ENCODE assay signal across 12 mouse cellular contexts in genomic region chr5:64313481-64313880, GRCm38 (mm10).
DNase-seq lines count a peak whose midpoint lies in the region; ATAC-seq and TF ChIP-seq lines count a peak whose summit lies in the region.
"Had no signal": no experiment of that assay in that cellular context is flagged by ENCODE, and none has a peak within 500 bp of the region (broad histone marks: within the 10 kb centered on the region; RNA-seq: fewer than 3 reads in every experiment).

No protein-coding gene starts in this region.

- 78% methylated on average over 1 of the region's 1 CpGs for WGBS in lung, adult 2 months
- WGBS in lung, embryonic 16.5 days = 63% methylated on average over 1 of the region's 1 CpGs
- WGBS in thymus, adult 2 months = 97% methylated on average over 1 of the region's 1 CpGs

- H3K9me3 ChIP-seq in lung, embryonic 16.5 days (ENCODE audit: control insufficient read depth, low read length) = no peaks in the 10 kb centered on the region
- H3K9me3 ChIP-seq: G1E had no signal

- TF ChIP-seq CTCF in lung, adult 2 months (IDR thresholded peaks at IDR 0.05; ENCODE audit: insufficient read depth, low read length) = no peak
- TF ChIP-seq CTCF in thymus, adult 2 months (IDR thresholded peaks at IDR 0.05; ENCODE audit: borderline replicate concordance, control insufficient read depth, extremely low read depth, insufficient read depth, low read length, poor library complexity) = no peak

- peaks cover 5% of the 10 kb centered on the region for H3K36me3 ChIP-seq in lung, embryonic 16.5 days (ENCODE audit: control insufficient read depth, insufficient read depth, low read length)
- H3K36me3 ChIP-seq in splenic B cell, adult 2 months (ENCODE audit: control insufficient read depth, insufficient read depth, low read length, poor library complexity, severe bottlenecking) = peaks cover 4% of the 10 kb centered on the region
- H3K36me3 ChIP-seq in thymus, adult 2 months (ENCODE audit: control insufficient read depth, insufficient read depth, low read length) = peaks cover 6% of the 10 kb centered on the region; the same call in 1 of the 2 replicates

- H3K4me3 ChIP-seq in lung, adult 2 months (replicated peaks; ENCODE audit: extremely low read depth, low read depth, low read length) = no peak overlapping the region
- H3K4me3 ChIP-seq in lung, embryonic 16.5 days (ENCODE audit: low read length) = no peak overlapping the region
- no peak overlapping the region for H3K4me3 ChIP-seq in thymus, adult 2 months (ENCODE audit: control insufficient read depth, insufficient read depth, low read length)

- H3K4me1 ChIP-seq in lung, adult 2 months (ENCODE audit: control insufficient read depth, insufficient read depth, low read length) = peaks cover 3% of the 10 kb centered on the region
- H3K4me1 ChIP-seq in lung, embryonic 16.5 days (replicated peaks; ENCODE audit: control insufficient read depth, insufficient read depth, low read length) = peaks cover 18% of the 10 kb centered on the region
- peaks cover 3% of the 10 kb centered on the region; the same call in 1 of the 2 replicates for H3K4me1 ChIP-seq in thymus, adult 2 months (replicated peaks; ENCODE audit: control insufficient read depth, insufficient read depth, low read length)

- no peak overlapping the region; the same call in 1 of the 2 replicates for H3K9ac ChIP-seq in lung, embryonic 16.5 days (ENCODE audit: low read length)

- ATAC-seq in lung, embryonic 16.5 days (ENCODE audit: low read depth) = peak; percentile 73

- H3K27ac ChIP-seq in lung, embryonic 16.5 days (ENCODE audit: low read length) = peak overlapping the region; percentile 43
- H3K27ac ChIP-seq in thymus, adult 2 months (ENCODE audit: control insufficient read depth, insufficient read depth, low read length) = no peak overlapping the region
- H3K27ac ChIP-seq: macrophage had no signal

- DNase-seq in cerebellum, postnatal 10 days = peak; percentile 38 to 43
- DNase-seq in cerebellum, adult 9-11 months = no peak
- DNase-seq in lung, adult 18-20 months = peak; percentile 52 to 72
- no peak for DNase-seq in lung, adult 2 months
- peak; percentile 24 for DNase-seq in splenic B cell, adult 2 months (ENCODE audit: low read depth, low spot score)
- DNase-seq in thymus, adult 2 months = no peak
- no peak for DNase-seq in cerebellum, postnatal 36 days
- DNase-seq: adrenal gland, postnatal 10 days; cerebellum, adult 2 months had no signal

- no peaks in the 10 kb centered on the region for H3K27me3 ChIP-seq in lung, embryonic 16.5 days (ENCODE audit: control insufficient read depth, insufficient read depth, low read depth, low read length)
- no peaks in the 10 kb centered on the region for H3K27me3 ChIP-seq in splenic B cell, adult 2 months (ENCODE audit: control insufficient read depth, insufficient read depth, low read length, poor library complexity, severe bottlenecking)
- no peaks in the 10 kb centered on the region for H3K27me3 ChIP-seq in thymus, adult 2 months (ENCODE audit: control insufficient read depth, insufficient read depth, low read length)

- TF ChIP-seq POLR2A in lung, adult 2 months (IDR thresholded peaks at IDR 0.05; ENCODE audit: borderline replicate concordance, extremely low read depth, low read depth, low read length) = no peak
- no peak for TF ChIP-seq POLR2A in thymus, adult 2 months (IDR thresholded peaks at IDR 0.05; ENCODE audit: control insufficient read depth, extremely low read depth, insufficient read depth, low read length, poor library complexity)

- H3K4me2 ChIP-seq in lung, embryonic 16.5 days (ENCODE audit: low read depth, low read length) = no peak overlapping the region

Comparison
In these comparisons a context has a peak if more than half of its experiments do, and no peak if none do; other contexts are left out.
1. DNase-seq: peak in cerebellum, postnatal 10 days (2 of 2), lung, adult 18-20 months (2 of 2) and splenic B cell, adult 2 months (single experiment); none in cerebellum, adult 9-11 months (single experiment), lung, adult 2 months (single experiment), thymus, adult 2 months (single experiment) and cerebellum, postnatal 36 days (0 of 2).